Mouse (Mus musculus) activated CD4-positive, CD25-positive, alpha-beta regulatory T cell, adult 4 months (primary cell): ENCODE results near the gene Hells. TPM values are rescaled to one million over a fixed set of nuclear protein-coding genes. Genes with fewer than 3 reads are reported as not detected.

Experiments used
- polyA plus RNA-seq, 2 experiments: library from polyadenylated mRNA; unstranded; fragments of 100-300 nt; shearing (Covaris generic); gene quantifications; one replicate each; pipeline ENCODE4 v1.2.1; 2017

Hells gene
- polyA plus RNA-seq, 2 experiments from 2014 or later, result 33.3 to 37.4 TPM

Other genes starting within 250 kb of the Hells start
- gene Noc3l, start 111.7 kb upstream of the Hells start, polyA plus RNA-seq, result 1 to 10 TPM; 7.1 to 9.5 TPM
- under 1 TPM; 0.74 to 0.99 TPM for gene Tbc1d12, start 94.3 kb upstream of the Hells start, polyA plus RNA-seq
- gene Cyp2c55, start 76.1 kb downstream of the Hells start, polyA plus RNA-seq, result not detected
- gene Cyp2c65, start 130.1 kb downstream of the Hells start, polyA plus RNA-seq, result not detected
- not detected for gene Cyp2c66, start 183.0 kb downstream of the Hells start, polyA plus RNA-seq